Mouse (Mus musculus): ENCODE measurements around the gene Sorbs1. TPM values are rescaled to one million over a fixed set of nuclear protein-coding genes. Genes with fewer than 3 reads are reported as not detected.

Gene Sorbs1
- polyA plus RNA-seq, 1 experiment from 2014 or later = 97.2 TPM

DNA sequence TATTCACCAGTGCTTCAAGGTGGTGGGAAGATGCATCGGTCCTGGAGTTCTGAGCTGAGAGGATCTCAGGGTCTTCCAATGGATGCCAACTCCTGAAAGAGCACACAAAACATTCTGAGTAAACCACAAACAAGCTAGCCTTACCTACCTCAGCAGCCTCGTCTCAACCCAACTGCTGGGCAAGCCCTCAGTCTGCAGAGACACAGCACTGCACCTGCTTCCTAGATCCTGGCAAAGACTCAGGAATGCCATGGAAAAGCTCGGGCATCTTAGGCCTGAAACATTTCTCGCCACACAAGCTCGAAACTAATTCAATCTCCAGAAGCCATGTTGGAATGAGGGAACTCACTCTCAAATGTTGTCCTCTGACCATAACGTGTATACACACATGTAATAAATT is 62.3 kb downstream of the Sorbs1 start:
- Histone ChIP-seq H3K9me3 (ENCODE audit: control insufficient read depth, low read length) (no peaks in the 10 kb centered on the region), H3K9ac (ENCODE audit: low read depth, low read length) (no peak overlapping the region), H3K27me3 (ENCODE audit: control insufficient read depth, insufficient read depth, low read length) (no peaks in the 10 kb centered on the region), H3K4me2 (replicated peaks; ENCODE audit: low read depth, low read length) (no peak overlapping the region), H3K36me3 (ENCODE audit: control insufficient read depth, insufficient read depth, low read length) (no peaks in the 10 kb centered on the region), H3K4me3 (ENCODE audit: low read depth, low read length) (no peak overlapping the region), H3K27ac (ENCODE audit: low read depth, low read length) (no peak overlapping the region), H3K4me1 (replicated peaks; ENCODE audit: control insufficient read depth, insufficient read depth, low read length) (no peaks in the 10 kb centered on the region)
- ATAC-seq (ENCODE audit: low FRiP score) = no peak
- no peak for DNase-seq (ENCODE audit: low spot score)
- WGBS = 91% methylated on average over 6 of the region's 6 CpGs

DNA sequence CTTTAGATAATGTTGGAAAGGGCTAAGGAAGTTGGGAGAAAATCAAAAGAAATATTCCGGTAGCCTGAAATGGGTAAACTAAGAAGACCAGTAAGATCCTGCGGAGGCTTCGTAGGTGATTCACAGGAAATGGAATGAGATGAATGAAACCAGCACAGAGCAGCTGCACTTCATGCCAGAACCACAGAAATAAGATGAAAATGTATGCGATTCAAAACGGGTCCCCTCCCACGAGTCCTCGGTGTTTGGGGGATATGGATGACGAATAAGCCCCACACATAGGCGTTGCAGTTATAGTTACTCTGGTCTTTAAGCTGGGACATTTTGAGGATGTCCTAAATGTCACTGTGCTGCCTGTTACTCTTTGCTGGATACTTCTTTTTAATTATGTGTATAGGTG is 67.1 kb downstream of the Sorbs1 start:
- ATAC-seq (ENCODE audit: low FRiP score) = no peak
- Histone ChIP-seq H3K4me2 (replicated peaks; ENCODE audit: low read depth, low read length) (no peak overlapping the region), H3K27ac (ENCODE audit: low read depth, low read length) (no peak overlapping the region), H3K27me3 (ENCODE audit: control insufficient read depth, insufficient read depth, low read length) (no peaks in the 10 kb centered on the region), H3K36me3 (ENCODE audit: control insufficient read depth, insufficient read depth, low read length) (no peaks in the 10 kb centered on the region), H3K4me1 (replicated peaks; ENCODE audit: control insufficient read depth, insufficient read depth, low read length) (no peaks in the 10 kb centered on the region), H3K4me3 (ENCODE audit: low read depth, low read length) (no peak overlapping the region), H3K9me3 (ENCODE audit: control insufficient read depth, low read length) (no peaks in the 10 kb centered on the region), H3K9ac (ENCODE audit: low read depth, low read length) (no peak overlapping the region)
- 96% methylated on average over 9 of the region's 9 CpGs for WGBS
- DNase-seq (ENCODE audit: low spot score) = no peak

DNA sequence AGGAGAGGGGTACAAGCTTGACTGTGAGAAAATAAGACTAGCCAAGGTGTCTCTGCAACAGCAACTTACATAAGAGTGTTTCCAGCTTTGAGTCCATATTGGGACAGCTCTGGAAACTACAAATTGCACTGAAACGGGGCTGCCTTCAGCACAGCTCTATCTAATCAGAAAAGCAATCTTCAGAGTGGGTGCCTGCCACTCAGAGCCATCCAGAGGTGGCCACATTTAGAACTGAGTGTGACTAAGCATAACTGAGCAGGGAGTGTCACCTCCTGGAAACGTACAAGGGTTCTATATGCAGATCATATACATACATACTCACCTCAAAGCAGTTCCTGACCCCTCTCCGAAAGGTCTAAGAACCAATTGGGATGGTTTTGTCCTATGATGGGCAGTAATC is 71.2 kb downstream of the Sorbs1 start:
- H3K27me3 ChIP-seq (ENCODE audit: control insufficient read depth, insufficient read depth, low read length) = no peaks in the 10 kb centered on the region
- no peaks in the 10 kb centered on the region for H3K36me3 ChIP-seq (ENCODE audit: control insufficient read depth, insufficient read depth, low read length)
- no peaks in the 10 kb centered on the region for H3K4me1 ChIP-seq (replicated peaks; ENCODE audit: control insufficient read depth, insufficient read depth, low read length)
- WGBS = 83% methylated on average over 3 of the region's 3 CpGs
- H3K9me3 ChIP-seq (ENCODE audit: control insufficient read depth, low read length) = no peaks in the 10 kb centered on the region
- no peak overlapping the region for H3K4me2 ChIP-seq (replicated peaks; ENCODE audit: low read depth, low read length)
- ATAC-seq (ENCODE audit: low FRiP score) (no peak), DNase-seq (ENCODE audit: low spot score) (no peak)
- H3K4me3 ChIP-seq (ENCODE audit: low read depth, low read length) = no peak overlapping the region
- H3K9ac ChIP-seq (ENCODE audit: low read depth, low read length) = no peak overlapping the region
- no peak overlapping the region for H3K27ac ChIP-seq (ENCODE audit: low read depth, low read length)

DNA sequence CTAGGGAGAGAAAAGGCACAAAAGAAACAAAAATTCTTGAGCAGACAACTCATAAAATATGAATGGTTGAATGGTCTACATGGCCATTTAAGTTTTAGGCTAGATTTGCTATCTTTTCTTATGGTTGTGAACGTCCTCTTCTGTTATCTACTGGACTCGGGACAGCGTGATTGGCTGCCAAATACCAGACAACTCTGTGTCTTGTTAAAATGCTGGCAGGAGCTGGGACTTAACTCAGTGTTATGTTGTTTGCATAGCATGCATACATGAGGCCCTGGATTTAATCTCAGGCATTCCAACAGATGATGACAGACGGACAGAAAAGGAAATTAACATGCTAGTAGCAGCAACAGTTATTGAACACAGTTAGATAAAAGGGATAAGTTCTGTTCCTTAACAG is 72.6 kb downstream of the Sorbs1 start:
- WGBS = 91% methylated on average over 4 of the region's 4 CpGs
- no peaks in the 10 kb centered on the region for H3K36me3 ChIP-seq (ENCODE audit: control insufficient read depth, insufficient read depth, low read length)
- H3K4me3 ChIP-seq (ENCODE audit: low read depth, low read length) = no peak overlapping the region
- no peaks in the 10 kb centered on the region for H3K27me3 ChIP-seq (ENCODE audit: control insufficient read depth, insufficient read depth, low read length)
- no peak for ATAC-seq (ENCODE audit: low FRiP score)
- no peak overlapping the region for H3K4me2 ChIP-seq (replicated peaks; ENCODE audit: low read depth, low read length)
- H3K9me3 ChIP-seq (ENCODE audit: control insufficient read depth, low read length) = no peaks in the 10 kb centered on the region
- no peak overlapping the region for H3K9ac ChIP-seq (ENCODE audit: low read depth, low read length)
- H3K4me1 ChIP-seq (replicated peaks; ENCODE audit: control insufficient read depth, insufficient read depth, low read length) = no peaks in the 10 kb centered on the region
- no peak for DNase-seq (ENCODE audit: low spot score)
- H3K27ac ChIP-seq (ENCODE audit: low read depth, low read length) = no peak overlapping the region

DNA sequence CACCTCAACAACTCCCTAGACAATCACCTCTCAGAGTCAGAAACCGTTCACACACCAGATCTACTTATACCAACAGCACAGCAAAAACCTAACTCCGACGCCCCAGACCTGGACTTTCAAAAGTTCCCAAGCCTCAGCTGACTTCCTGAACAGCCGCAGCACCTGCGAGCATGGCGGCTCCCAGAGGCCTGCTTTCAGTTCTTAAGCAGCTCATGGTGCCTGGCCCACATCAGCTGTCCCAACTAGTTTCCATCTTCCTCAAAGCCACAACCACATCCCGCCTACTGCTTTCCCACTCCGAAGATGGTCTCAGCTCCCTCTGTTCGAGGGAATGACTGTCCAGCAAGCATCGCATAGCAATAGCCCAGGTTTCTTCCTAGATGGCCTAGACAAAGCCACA is 74.7 kb downstream of the Sorbs1 start:
- H3K4me2 ChIP-seq (replicated peaks; ENCODE audit: low read depth, low read length) = no peak overlapping the region
- no peak for DNase-seq (ENCODE audit: low spot score)
- H3K9ac ChIP-seq (ENCODE audit: low read depth, low read length) = no peak overlapping the region
- H3K36me3 ChIP-seq (ENCODE audit: control insufficient read depth, insufficient read depth, low read length) = no peaks in the 10 kb centered on the region
- H3K27me3 ChIP-seq (ENCODE audit: control insufficient read depth, insufficient read depth, low read length) = no peaks in the 10 kb centered on the region
- no peak overlapping the region for H3K4me3 ChIP-seq (ENCODE audit: low read depth, low read length)
- 0 out of 2 replicates have a peak, but pooled peaks cover 3% of the 10 kb centered on the region for H3K4me1 ChIP-seq (replicated peaks; ENCODE audit: control insufficient read depth, insufficient read depth, low read length)
- no peak for ATAC-seq (ENCODE audit: low FRiP score)
- no peaks in the 10 kb centered on the region for H3K9me3 ChIP-seq (ENCODE audit: control insufficient read depth, low read length)
- no peak overlapping the region for H3K27ac ChIP-seq (ENCODE audit: low read depth, low read length)
- WGBS = 95% methylated on average over 10 of the region's 10 CpGs

DNA sequence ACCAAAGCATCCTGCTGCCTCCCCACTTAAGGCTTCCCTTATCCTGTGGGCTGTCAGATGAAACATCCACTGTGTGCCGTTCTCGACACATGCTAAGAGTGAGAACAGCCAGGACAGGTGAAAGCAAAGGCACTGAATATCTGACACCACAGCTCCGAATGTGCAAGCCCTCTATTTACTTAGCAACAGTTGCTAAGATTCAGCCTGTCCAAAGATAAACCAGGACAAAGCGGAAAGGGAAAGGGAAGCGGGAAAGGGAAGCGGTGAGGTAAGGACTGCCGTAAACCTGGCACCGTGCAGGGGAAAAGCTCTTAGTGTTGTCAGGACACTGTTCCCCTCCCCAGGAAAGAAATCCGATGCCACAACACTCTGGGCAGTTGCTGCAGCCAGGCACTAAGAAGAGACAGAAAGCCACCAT is 75.9 kb downstream of the Sorbs1 start:
- ATAC-seq (ENCODE audit: low FRiP score) = no peak

DNA sequence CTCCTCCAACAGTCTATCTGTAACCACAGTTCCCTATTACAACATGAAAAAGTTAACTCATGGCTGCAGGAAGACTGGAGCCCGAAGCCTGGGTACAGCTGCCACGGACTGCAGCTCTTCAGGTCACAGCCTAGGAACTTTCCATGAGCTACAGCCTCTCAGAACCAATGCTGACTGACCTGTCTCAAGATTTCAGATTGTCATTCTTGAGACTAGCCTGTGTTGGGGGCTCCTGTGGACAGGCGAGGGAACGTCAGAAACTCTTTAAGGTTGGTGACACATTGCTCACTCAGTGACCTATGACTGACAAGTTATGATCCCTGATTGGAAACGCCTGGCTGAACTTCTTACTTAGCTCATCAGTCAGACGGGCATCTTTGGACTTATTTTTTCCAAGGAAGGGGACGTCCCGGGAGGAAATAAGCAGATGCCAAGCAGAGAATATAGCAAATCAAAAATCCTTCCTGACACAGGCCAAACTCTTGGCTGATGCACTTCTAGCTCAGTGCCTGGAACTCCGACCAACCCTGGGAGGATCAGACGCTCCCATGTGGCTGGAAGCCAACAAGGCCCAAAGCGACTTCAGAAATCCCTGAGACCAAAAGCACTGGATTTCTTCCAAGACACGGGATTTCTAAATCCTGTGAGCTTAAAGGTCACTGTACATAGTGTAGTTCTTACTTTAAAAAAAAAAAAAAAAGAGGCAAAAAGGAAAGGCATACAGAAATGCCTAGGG is 76.9 kb downstream of the Sorbs1 start:
- ATAC-seq (ENCODE audit: low FRiP score) = no peak
- Histone ChIP-seq H3K27me3 (ENCODE audit: control insufficient read depth, insufficient read depth, low read length) (no peaks in the 10 kb centered on the region), H3K36me3 (ENCODE audit: control insufficient read depth, insufficient read depth, low read length) (no peaks in the 10 kb centered on the region), H3K4me2 (replicated peaks; ENCODE audit: low read depth, low read length) (no peak overlapping the region), H3K4me3 (ENCODE audit: low read depth, low read length) (no peak overlapping the region), H3K9ac (ENCODE audit: low read depth, low read length) (no peak overlapping the region), H3K27ac (ENCODE audit: low read depth, low read length) (no peak overlapping the region), H3K9me3 (ENCODE audit: control insufficient read depth, low read length) (no peaks in the 10 kb centered on the region), H3K4me1 (replicated peaks; ENCODE audit: control insufficient read depth, insufficient read depth, low read length) (0 out of 2 replicates have a peak, but pooled peaks cover 3% of the 10 kb centered on the region)
- DNase-seq (ENCODE audit: low spot score) = no peak
- 81% methylated on average over 12 of the region's 12 CpGs for WGBS

More for the DNA sequence above, 75.9 kb downstream of the Sorbs1 start:
- WGBS = 66% methylated on average over 9 of the region's 9 CpGs
- Histone ChIP-seq H3K27me3 (ENCODE audit: control insufficient read depth, insufficient read depth, low read length) (no peaks in the 10 kb centered on the region), H3K4me1 (replicated peaks; ENCODE audit: control insufficient read depth, insufficient read depth, low read length) (0 out of 2 replicates have a peak, but pooled peaks cover 3% of the 10 kb centered on the region), H3K4me2 (replicated peaks; ENCODE audit: low read depth, low read length) (no peak overlapping the region), H3K9me3 (ENCODE audit: control insufficient read depth, low read length) (no peaks in the 10 kb centered on the region), H3K36me3 (ENCODE audit: control insufficient read depth, insufficient read depth, low read length) (no peaks in the 10 kb centered on the region), H3K27ac (ENCODE audit: low read depth, low read length) (no peak overlapping the region), H3K4me3 (ENCODE audit: low read depth, low read length) (no peak overlapping the region), H3K9ac (ENCODE audit: low read depth, low read length) (no peak overlapping the region)
- DNase-seq (ENCODE audit: low spot score) = no peak

DNA sequence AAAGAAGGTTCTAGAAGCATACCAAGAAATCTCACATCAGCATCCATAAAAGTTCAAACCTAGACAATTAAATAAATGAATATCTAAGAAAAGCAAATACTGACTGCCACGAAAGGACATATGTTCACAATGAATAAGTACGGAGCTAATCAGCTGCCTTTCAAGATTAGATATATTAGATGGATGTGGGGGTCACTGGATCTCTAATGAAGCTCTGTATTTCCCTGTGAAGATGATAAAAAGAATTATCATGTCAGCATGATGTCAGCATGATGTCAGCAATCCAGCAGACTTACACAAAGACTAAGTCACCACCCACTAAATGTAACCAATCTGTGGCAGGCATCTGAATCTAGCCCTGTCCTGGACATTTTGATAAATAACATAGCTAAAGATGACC is 77.8 kb downstream of the Sorbs1 start:
- Histone ChIP-seq H3K4me3 (ENCODE audit: low read depth, low read length) (no peak overlapping the region), H3K36me3 (ENCODE audit: control insufficient read depth, insufficient read depth, low read length) (no peaks in the 10 kb centered on the region), H3K27me3 (ENCODE audit: control insufficient read depth, insufficient read depth, low read length) (no peaks in the 10 kb centered on the region), H3K27ac (ENCODE audit: low read depth, low read length) (no peak overlapping the region), H3K9me3 (ENCODE audit: control insufficient read depth, low read length) (no peaks in the 10 kb centered on the region), H3K4me2 (replicated peaks; ENCODE audit: low read depth, low read length) (no peak overlapping the region), H3K9ac (ENCODE audit: low read depth, low read length) (no peak overlapping the region), H3K4me1 (replicated peaks; ENCODE audit: control insufficient read depth, insufficient read depth, low read length) (0 out of 2 replicates have a peak, but pooled peaks cover 3% of the 10 kb centered on the region)
- ATAC-seq (ENCODE audit: low FRiP score) = no peak
- DNase-seq (ENCODE audit: low spot score) = no peak
- WGBS = 95% methylated on average over 2 of the region's 2 CpGs

DNA sequence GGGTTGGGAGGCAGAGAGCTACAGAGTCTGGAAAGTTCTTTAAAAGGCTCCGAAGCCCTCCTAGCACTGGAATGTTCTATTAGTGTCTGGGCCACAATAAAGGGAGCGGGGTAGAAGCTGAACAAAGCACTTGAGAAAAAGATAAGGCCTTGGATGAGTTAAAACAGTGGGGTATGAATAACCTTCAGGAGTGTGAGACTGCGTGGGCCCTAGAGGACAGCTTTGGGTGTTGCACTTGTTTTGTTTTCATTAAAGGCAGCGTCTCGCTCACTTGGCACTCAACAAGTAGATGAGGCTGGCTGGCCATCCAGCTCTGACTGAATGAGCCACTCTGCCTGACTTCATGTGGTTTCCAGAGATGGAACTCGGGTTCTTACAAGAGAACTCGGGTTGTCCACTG is 78.5 kb downstream of the Sorbs1 start:
- Histone ChIP-seq H3K4me1 (replicated peaks; ENCODE audit: control insufficient read depth, insufficient read depth, low read length) (0 out of 2 replicates have a peak, but pooled peaks cover 3% of the 10 kb centered on the region), H3K4me2 (replicated peaks; ENCODE audit: low read depth, low read length) (no peak overlapping the region), H3K9me3 (ENCODE audit: control insufficient read depth, low read length) (no peaks in the 10 kb centered on the region), H3K27ac (ENCODE audit: low read depth, low read length) (peak overlapping the region; percentile 61; the same call in 1 of the 2 replicates), H3K4me3 (ENCODE audit: low read depth, low read length) (no peak overlapping the region), H3K27me3 (ENCODE audit: control insufficient read depth, insufficient read depth, low read length) (no peaks in the 10 kb centered on the region), H3K9ac (ENCODE audit: low read depth, low read length) (no peak overlapping the region), H3K36me3 (ENCODE audit: control insufficient read depth, insufficient read depth, low read length) (no peaks in the 10 kb centered on the region)
- WGBS = 90% methylated on average over 7 of the region's 7 CpGs
- DNase-seq (ENCODE audit: low spot score) = no peak
- no peak for ATAC-seq (ENCODE audit: low FRiP score)

Measured in hindbrain, embryonic 11.5 days (tissue).